Mouse (Mus musculus): ENCODE data around the gene Lefty2.

DNA sequence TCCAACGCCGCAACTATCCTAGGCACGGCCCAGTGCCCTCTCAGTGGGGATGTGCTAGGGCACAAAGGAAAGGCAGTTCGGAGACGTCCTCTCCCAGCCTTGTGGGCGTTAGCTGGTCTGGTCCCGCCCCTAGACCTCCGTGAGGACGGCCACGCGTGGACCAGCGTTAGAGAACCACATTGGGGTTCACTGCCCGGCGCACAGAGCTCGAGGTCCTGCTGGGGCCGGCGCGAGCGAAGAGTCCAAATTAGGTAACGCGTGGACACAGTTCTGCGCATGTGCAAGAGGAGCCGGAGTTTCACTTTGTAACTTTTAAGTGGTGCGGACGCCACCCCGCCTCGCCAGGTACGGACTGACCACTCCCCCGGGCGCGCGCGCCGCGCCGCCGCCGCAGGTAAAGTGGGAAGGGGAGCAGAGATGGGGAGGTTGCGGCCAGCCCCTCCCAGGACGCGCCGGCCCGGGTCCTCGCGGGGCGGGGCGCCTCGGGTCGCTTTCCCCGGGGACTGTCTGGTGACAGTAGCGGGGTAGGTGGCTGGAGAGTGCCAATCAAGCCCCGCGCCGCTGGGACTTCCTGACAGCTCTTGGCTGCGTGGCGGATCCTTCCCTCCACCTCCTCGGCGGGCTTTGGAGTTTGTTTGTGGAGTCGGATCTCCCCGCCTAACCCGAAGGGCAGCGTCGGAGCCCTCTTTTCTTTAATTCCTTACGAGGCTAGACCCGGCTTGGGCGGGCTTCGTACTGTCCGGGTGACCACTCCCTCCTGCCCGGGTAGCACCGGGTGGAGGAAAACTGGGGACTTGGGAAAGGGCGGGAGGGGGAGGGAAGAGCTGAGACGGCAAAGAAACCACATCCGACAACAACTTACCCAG is 49.5 kb downstream of the Lefty2 start, which contains the start of gene Tmem63a:
- TF ChIP-seq RAD21 (IDR thresholded peaks at IDR 0.05; ENCODE audit: low read depth, low read length) (no peak), CHD2 (IDR thresholded peaks at IDR 0.05; ENCODE audit: low read length) (no peak), POLR2A (IDR thresholded peaks at IDR 0.05; ENCODE audit: control insufficient read depth in 1 of 2, insufficient read depth in 1 of 2, low read depth in 1 of 2, low read length in 2 of 2, poor library complexity in 1 of 2) (no peak; a peak in 2 of 4 replicates), USF2 (IDR thresholded peaks at IDR 0.05; ENCODE audit: borderline replicate concordance in 1 of 2, insufficient read depth in 1 of 2, low read depth in 1 of 2, low read length in 2 of 2) (no peak), MAX (IDR thresholded peaks at IDR 0.05; ENCODE audit: low read length) (no peak), HCFC1 (IDR thresholded peaks at IDR 0.05; ENCODE audit: low read depth, low read length) (0 out of 2 replicates have a peak, but pooled peaks have one; percentile 40), USF1 (IDR thresholded peaks at IDR 0.05; ENCODE audit: low read depth, low read length) (no peak), MYC (IDR thresholded peaks at IDR 0.05; ENCODE audit: low read depth, low read length) (no peak), EP300 (IDR thresholded peaks at IDR 0.05; ENCODE audit: low read depth in 1 of 2, low read length in 2 of 2) (peak in 1 of 2 experiments; percentile 34; a peak in 1 of 4 replicates)

Data from MEL (cell line).